Mouse (Mus musculus) kidney, postnatal 0 days (tissue): ENCODE data around the gene Ddx39b. TPM values are rescaled to one million over a fixed set of nuclear protein-coding genes. Genes with fewer than 3 reads are reported as not detected.

Source experiments
- ATAC-seq: fragments of 200-750 bp; cut with Nextera tagmentation; replicated peaks from 2 replicates; pipeline ENCODE4 v1.8.0; 2017; ENCODE audit warnings: low read depth, moderate number of reproducible peaks, moderate TSS enrichment, moderate library complexity; ENCODE audit not compliant: low FRiP score
- DNase-seq: peaks from one replicate; pipeline ENCODE4 v3.0.0-alpha.2; 2016; ENCODE audit warnings: low spot score
- H3K27ac ChIP-seq: fragments of 300-500 bp; sonication (generic); 2 replicates; pipeline ENCODE4 v1.5.1; 2014; ENCODE audit warnings: mild to moderate bottlenecking
- H3K27me3 ChIP-seq: fragments of 300-500 bp; sonication (generic); 2 replicates; pipeline ENCODE4 v1.6.1; 2014; ENCODE audit warnings: low read length, mixed read lengths; ENCODE audit not compliant: insufficient read depth
- H3K36me3 ChIP-seq: fragments of 300-500 bp; sonication (generic); 2 replicates; pipeline ENCODE4 v1.6.1; 2014; ENCODE audit warnings: low read length, mixed read lengths; ENCODE audit not compliant: insufficient read depth
- H3K4me1 ChIP-seq: fragments of 300-500 bp; sonication (generic); replicated peaks from 2 replicates; pipeline ENCODE4 v1.6.1; 2014; ENCODE audit warnings: antibody characterized with exemption, low read length, mixed read lengths; ENCODE audit not compliant: insufficient read depth
- H3K4me2 ChIP-seq: fragments of 300-500 bp; sonication (generic); 2 replicates; pipeline ENCODE4 v1.6.1; 2014; ENCODE audit warnings: mild to moderate bottlenecking, low read length, moderate library complexity, mixed read lengths
- H3K4me3 ChIP-seq: fragments of 300-500 bp; sonication (generic); replicated peaks from 2 replicates; pipeline ENCODE4 v1.5.1; 2014; ENCODE audit warnings: low read depth, low read length
- H3K9ac ChIP-seq: fragments of 300-500 bp; sonication (generic); 2 replicates; pipeline ENCODE4 v1.6.1; 2014; ENCODE audit warnings: low read depth, low read length
- H3K9me3 ChIP-seq: fragments of 300-500 bp; sonication (generic); replicated peaks from 2 replicates; pipeline ENCODE4 v1.6.1; 2016; ENCODE audit warnings: low read length, inconsistent platforms, mixed read lengths
- CTCF ChIP-seq: IDR thresholded peaks from 2 replicates; pipeline ENCODE4 v1.5.1; 2016; ENCODE audit warnings: antibody characterized with exemption, low read depth, mild to moderate bottlenecking, moderate library complexity
- WGBS: fragments of 180-500 bp; shearing (Covaris S2); extraction: QIAGEN DNeasy Blood & Tissue Kit; methylation state at CpG from one replicate; pipeline ENCODE4 v1.1.7; 2014; 5-methylcytosine and 5-hydroxymethylcytosine counted together
- polyA plus RNA-seq: library from polyadenylated mRNA; unstranded; fragments of >200 nt; fragmentation: Nextera tagmentation; extraction: Ambion mirVana; gene quantifications from 2 replicates; pipeline ENCODE4 v1.2.1, GENCODE M21; 2015

The Ddx39b gene
- polyA plus RNA-seq, 1 experiment from 2014 or later, result 303 TPM

- DNase-seq, result no peak
- WGBS, result 80% methylated on average over 18 of the region's 18 CpGs
Observed at GRCm38 (mm10) chr17:35252619-35253292, 11.2 kb downstream of the Ddx39b start.

GRCm38 (mm10) chr17:35253293-35254093, 11.9 kb downstream of the Ddx39b start:
- Histone ChIP-seq H3K4me1 (no peaks in the 10 kb centered on the region), H3K9ac (no peak overlapping the region), H3K9me3 (no peaks in the 10 kb centered on the region), H3K4me2 (no peak overlapping the region), H3K36me3 (peaks cover 53% of the 10 kb centered on the region), H3K4me3 (no peak overlapping the region), H3K27me3 (no peaks in the 10 kb centered on the region), H3K27ac (no peak overlapping the region)
- 82% methylated on average over 32 of the region's 32 CpGs for WGBS
- ATAC-seq, result no peak; the same call in 1 of the 2 replicates
- TF ChIP-seq CTCF, result no peak
- no peak for DNase-seq

More at GRCm38 (mm10) chr17:35252619-35253292, 11.2 kb downstream of the Ddx39b start:
- 0 out of 2 replicates have a peak, but pooled peaks have one; percentile 2 for TF ChIP-seq CTCF
- Histone ChIP-seq H3K27ac (no peak overlapping the region; the same call in 1 of the 2 replicates), H3K4me1 (no peaks in the 10 kb centered on the region), H3K9ac (no peak overlapping the region), H3K9me3 (no peaks in the 10 kb centered on the region), H3K27me3 (no peaks in the 10 kb centered on the region), H3K4me3 (no peak overlapping the region), H3K4me2 (no peak overlapping the region), H3K36me3 (peaks cover 56% of the 10 kb centered on the region)
- no peak for ATAC-seq

DNA sequence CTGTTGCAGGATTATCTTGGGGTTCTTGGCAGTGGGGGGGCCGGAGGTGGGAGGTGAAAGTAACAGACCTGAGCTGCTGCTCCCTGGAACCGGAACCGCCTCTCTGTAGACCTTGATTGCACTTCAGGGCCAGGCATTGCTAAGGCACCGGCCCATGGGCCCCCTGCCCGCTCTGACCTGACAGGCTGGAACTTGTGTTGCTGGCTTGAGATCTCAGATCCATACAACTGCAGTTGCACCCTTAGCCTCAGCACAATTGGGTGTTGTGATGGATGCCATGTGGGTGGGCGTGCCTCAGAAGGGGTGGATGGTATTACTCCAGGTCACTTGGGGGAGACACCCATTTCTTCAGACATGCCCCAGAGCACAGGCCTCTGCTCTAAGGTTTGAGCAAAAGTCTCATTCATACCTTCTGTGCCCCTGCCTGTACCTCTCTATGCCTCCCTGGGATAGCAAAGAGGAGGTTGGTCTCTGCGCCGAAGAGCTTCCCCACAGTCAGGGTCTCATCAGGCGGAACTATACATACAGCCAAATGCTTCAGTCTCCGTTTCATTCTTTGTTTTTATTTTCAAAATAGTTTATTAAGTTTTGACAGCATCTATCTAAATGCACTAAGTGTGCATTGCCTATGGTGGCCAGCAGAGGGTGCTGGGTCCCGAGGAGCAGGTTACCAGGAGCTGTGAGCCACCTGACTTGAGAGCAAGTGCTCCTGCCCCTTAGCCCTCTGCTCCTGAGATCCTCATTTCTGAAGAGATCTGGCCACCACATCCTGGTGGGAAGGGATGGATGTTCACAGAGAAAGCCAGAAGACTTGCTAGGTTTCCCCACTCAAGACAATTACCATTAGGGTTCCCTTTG, 12.9 kb downstream of the Ddx39b start:
- H3K4me3 ChIP-seq, result no peak overlapping the region
- H3K9ac ChIP-seq, result no peak overlapping the region
- H3K4me1 ChIP-seq, result no peaks in the 10 kb centered on the region
- no peaks in the 10 kb centered on the region for H3K9me3 ChIP-seq
- H3K27me3 ChIP-seq, result no peaks in the 10 kb centered on the region
- peaks cover 43% of the 10 kb centered on the region for H3K36me3 ChIP-seq
- TF ChIP-seq CTCF, result peak; percentile 81
- DNase-seq, result peak; percentile 74
- peak; percentile 23; the same call in 1 of the 2 replicates for ATAC-seq
- H3K27ac ChIP-seq, result no peak overlapping the region
- H3K4me2 ChIP-seq, result no peak overlapping the region
- 48% methylated on average over 11 of the region's 11 CpGs for WGBS

DNA sequence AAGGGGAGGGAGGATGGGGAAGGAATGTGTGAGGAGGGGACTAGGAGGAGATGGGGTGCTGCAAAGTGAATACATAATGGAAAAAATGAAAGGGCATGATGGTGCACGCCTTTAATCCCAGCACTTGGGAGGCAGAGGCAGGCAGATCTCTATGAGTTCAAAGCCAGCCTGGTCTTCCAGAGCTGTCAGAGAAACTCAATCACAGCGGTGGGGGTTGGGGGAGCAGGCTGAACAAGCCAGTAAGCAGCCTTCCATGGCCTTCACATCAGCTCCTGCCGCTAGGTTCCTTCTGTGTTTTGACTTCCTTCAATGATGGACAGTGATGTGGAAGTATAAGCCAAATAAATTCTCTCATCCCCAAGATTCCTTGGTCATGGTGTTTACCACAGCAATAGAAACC, 13.8 kb downstream of the Ddx39b start:
- H3K4me1 ChIP-seq, result no peaks in the 10 kb centered on the region
- H3K9ac ChIP-seq, result no peak overlapping the region
- H3K4me3 ChIP-seq, result no peak overlapping the region
- no peak overlapping the region for H3K27ac ChIP-seq
- H3K9me3 ChIP-seq, result no peaks in the 10 kb centered on the region
- 77% methylated on average over 3 of the region's 3 CpGs for WGBS
- ATAC-seq, result no peak
- H3K36me3 ChIP-seq, result peaks cover 34% of the 10 kb centered on the region
- H3K4me2 ChIP-seq, result no peak overlapping the region
- no peak for TF ChIP-seq CTCF
- no peaks in the 10 kb centered on the region for H3K27me3 ChIP-seq
- DNase-seq, result no peak

GRCm38 (mm10) chr17:35255704-35256103, 14.2 kb downstream of the Ddx39b start:
- Histone ChIP-seq H3K4me2 (no peak overlapping the region), H3K9me3 (no peaks in the 10 kb centered on the region), H3K9ac (no peak overlapping the region), H3K27ac (no peak overlapping the region), H3K4me1 (no peaks in the 10 kb centered on the region), H3K27me3 (no peaks in the 10 kb centered on the region), H3K36me3 (peaks cover 30% of the 10 kb centered on the region), H3K4me3 (no peak overlapping the region)
- DNase-seq (no peak), ATAC-seq (no peak)
- 46% methylated on average over 4 of the region's 4 CpGs for WGBS
- no peak for TF ChIP-seq CTCF

- Histone ChIP-seq H3K36me3 (peaks cover 17% of the 10 kb centered on the region), H3K4me3 (no peak overlapping the region), H3K27me3 (no peaks in the 10 kb centered on the region), H3K4me1 (no peaks in the 10 kb centered on the region), H3K4me2 (0 out of 2 replicates have a peak overlapping the region, but pooled peaks have one; percentile 54), H3K9ac (no peak overlapping the region), H3K9me3 (no peaks in the 10 kb centered on the region), H3K27ac (no peak overlapping the region)
- no peak for ATAC-seq
- WGBS, result 51% methylated on average over 1 of the region's 1 CpGs
- DNase-seq, result no peak
- TF ChIP-seq CTCF, result no peak
Observed at GRCm38 (mm10) chr17:35257378-35257777, 15.8 kb downstream of the Ddx39b start.
